Mouse (Mus musculus): ENCODE data around the gene Ppp2r3d.
A peak's percentile ranks its signal among the peaks of the same experiment; 100 is the strongest.

DNA sequence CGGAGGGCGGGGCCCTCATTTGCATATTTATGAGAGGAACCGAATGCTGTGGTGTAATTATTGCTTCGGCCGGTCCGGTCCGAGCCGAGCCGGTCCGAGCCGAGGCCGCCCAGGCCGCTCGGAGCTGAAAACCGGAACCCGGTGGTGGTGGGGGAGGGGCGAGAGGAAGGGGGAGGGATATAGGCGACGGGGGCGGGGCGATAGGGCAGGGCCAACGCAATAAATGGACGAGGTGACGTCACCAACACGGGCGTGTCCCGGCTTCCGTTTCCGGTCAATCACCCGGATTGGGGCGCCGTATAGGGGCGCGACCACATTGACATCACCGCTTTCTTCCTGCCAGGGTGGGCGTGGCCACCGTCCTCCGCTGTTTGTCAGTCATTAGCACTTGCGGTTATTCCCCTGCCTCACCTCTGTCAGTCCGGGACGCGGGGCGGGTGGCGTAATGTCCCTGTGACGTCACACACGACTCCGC, 51.2 kb downstream of the Ppp2r3d start:
- TF ChIP-seq CTCF (IDR thresholded peaks at IDR 0.05; ENCODE audit: low read depth) (no peak), EP300 (IDR thresholded peaks at IDR 0.05; ENCODE audit: low read depth) (peak; percentile 3; the same call in 1 of the 2 replicates)

Measured in liver, embryonic 14.5 days (tissue).